Mouse (Mus musculus): ENCODE data around the gene Vamp2. TPM values are rescaled to one million over a fixed set of nuclear protein-coding genes. Genes with fewer than 3 reads are reported as not detected.
A peak's percentile ranks its signal among the peaks of the same experiment; 100 is the strongest.

Vamp2 gene
- 79.9 and 88.5 TPM in 2 replicates for polyA plus RNA-seq (2015; fragmentation: Nextera tagmentation; extraction: Ambion mirVana)

DNA sequence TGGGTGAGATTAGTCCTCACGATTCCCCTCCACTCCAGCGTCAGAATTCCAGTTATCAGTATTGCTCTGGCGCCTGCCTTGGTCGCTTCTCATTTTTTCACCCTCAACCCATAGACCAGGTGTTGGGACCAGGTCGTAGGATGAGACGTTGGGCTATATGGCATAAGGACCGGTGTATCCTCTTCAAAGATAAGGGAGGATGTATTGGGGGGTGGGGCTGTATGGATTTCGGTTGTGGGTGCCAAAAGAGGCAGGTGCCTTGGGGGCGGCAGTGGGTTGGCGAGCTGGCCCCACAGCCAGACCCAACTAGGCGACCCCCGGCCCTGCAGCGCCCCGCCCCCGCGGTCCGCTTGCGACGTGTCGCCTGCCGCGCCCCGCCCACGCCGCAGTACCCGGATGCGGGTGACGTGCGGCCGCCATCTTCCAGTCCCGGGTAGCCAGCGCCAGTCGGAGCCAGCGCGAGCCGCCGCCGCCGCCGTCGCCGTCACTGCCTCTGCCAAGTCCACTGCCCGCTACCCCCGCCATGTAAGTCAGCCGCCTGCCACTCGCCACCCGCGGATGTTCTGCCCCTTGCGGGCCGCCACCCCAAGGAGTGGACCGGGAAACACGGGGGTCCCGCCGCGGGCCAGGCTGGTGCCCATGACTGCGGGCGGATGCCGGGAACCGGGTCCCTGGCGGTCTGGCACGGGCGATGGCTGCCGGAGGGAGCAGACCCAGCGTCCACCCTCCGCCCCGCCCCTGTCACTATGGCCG is at the start of gene Vamp2:
Vamp2 (plus strand) TSS at position 388 of the 753 bp plus-strand sequence.
- H3K9me3 ChIP-seq (replicated peaks; ENCODE audit: control insufficient read depth, low read length) = no peaks in the 10 kb centered on the region
- peak within 1 kb of the TSS; percentile 95 for H3K27ac ChIP-seq (ENCODE audit: low read length)
- peak; percentile 80; the same call in 1 of the 2 replicates for ATAC-seq (ENCODE audit: insufficient read depth, low FRiP score)
- H3K4me3 ChIP-seq (replicated peaks; ENCODE audit: low read length) = peak within 1 kb of the TSS; percentile 73
- H3K4me2 ChIP-seq (ENCODE audit: low read depth, low read length) = peak within 1 kb of the TSS; percentile 87
- peaks cover 4% of the 10 kb centered on the region; the same call in 1 of the 2 replicates for H3K36me3 ChIP-seq (ENCODE audit: control insufficient read depth, insufficient read depth, low read length)
- peaks cover 30% of the 10 kb centered on the region for H3K4me1 ChIP-seq (ENCODE audit: control insufficient read depth, insufficient read depth, low read length)
- WGBS = under 1% methylated on average over 61 of the region's 67 CpGs
- peak within 1 kb of the TSS; percentile 97 for H3K9ac ChIP-seq (ENCODE audit: low read length)
- H3K27me3 ChIP-seq (ENCODE audit: control insufficient read depth, insufficient read depth, low read length) = no peaks in the 10 kb centered on the region

DNA sequence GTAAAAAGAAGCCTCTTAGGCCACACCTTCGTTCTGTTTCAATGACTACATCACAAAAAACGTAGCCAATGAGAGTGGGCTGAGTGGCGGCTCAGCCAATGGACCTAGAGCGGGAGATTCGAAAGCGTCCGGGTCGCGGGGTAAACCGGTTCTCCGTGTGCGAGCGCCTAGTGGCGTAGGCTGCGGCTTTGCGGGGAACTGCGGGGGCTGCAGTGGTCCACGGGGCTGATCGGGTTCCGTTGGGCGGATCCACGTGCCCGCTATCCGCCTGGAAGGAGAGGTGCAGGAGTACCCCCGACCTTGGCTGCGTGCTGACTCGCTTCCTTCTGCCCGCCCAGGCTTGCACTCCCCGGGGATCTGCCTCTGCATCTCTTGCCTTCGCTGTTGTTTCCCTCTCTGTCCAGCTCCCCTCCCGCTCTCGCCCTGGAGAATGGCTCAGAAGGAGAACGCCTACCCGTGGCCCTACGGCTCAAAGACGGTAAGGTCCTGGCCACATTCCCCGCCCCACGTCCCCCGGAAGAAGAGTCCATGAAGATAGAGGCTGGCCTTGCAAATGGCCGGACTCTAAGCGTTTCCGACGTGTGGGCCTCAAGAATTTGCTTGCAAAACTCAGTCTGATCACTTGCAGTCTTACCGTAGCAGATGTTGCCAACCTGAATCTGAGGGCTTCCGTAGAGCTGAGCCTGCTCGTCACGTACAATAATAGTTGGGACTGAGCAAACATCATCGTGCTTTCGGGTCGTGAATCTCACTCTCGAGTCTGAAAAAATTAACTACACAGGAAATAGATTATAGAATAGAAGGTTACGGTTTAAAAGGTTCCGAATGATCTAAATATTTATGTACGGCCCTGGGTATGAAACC is 42.5 kb upstream of the Vamp2 start, which contains the start of gene Aurkb:
Aurkb (plus strand) TSS at position 117 of the 864 bp plus-strand sequence.
- ATAC-seq (ENCODE audit: insufficient read depth, low FRiP score) = peak; percentile 75
- Histone ChIP-seq H3K27ac (ENCODE audit: low read length) (peak within 1 kb of the TSS; percentile 90), H3K36me3 (ENCODE audit: control insufficient read depth, insufficient read depth, low read length) (peaks cover 3% of the 10 kb centered on the region), H3K4me1 (ENCODE audit: control insufficient read depth, insufficient read depth, low read length) (peaks cover 12% of the 10 kb centered on the region), H3K9ac (ENCODE audit: low read length) (peak within 1 kb of the TSS; percentile 86), H3K4me3 (replicated peaks; ENCODE audit: low read length) (peak within 1 kb of the TSS; percentile 88), H3K4me2 (ENCODE audit: low read depth, low read length) (peak within 1 kb of the TSS; percentile 79), H3K9me3 (replicated peaks; ENCODE audit: control insufficient read depth, low read length) (no peaks in the 10 kb centered on the region), H3K27me3 (ENCODE audit: control insufficient read depth, insufficient read depth, low read length) (no peaks in the 10 kb centered on the region)
- WGBS = under 1% methylated on average over 54 of the region's 54 CpGs

DNA sequence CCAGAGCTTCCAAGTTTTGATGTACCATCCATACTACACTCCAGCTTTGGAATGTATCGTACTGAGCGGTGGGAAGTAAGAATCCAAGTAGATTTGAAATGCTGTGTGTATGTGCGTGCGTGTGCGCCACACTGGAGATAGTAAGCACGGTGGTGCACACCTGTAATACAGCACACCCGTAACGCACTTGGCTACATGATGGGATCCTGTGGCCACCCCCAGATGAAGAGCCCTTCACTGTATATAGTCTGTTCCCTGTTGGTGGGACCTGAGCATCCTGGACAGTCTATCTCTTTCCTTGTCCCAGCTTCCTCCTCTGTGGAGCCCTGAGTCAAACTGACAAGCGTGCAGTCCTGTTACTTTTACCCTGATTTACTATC is 41.9 kb upstream of the Vamp2 start:
- H3K9me3 ChIP-seq (replicated peaks; ENCODE audit: control insufficient read depth, low read length) = no peaks in the 10 kb centered on the region
- H3K4me3 ChIP-seq (replicated peaks; ENCODE audit: low read length) = peak overlapping the region; percentile 88
- peak overlapping the region; percentile 79 for H3K4me2 ChIP-seq (ENCODE audit: low read depth, low read length)
- WGBS = 4% methylated on average over 9 of the region's 9 CpGs
- peaks cover 12% of the 10 kb centered on the region for H3K4me1 ChIP-seq (ENCODE audit: control insufficient read depth, insufficient read depth, low read length)
- H3K9ac ChIP-seq (ENCODE audit: low read length) = peak overlapping the region; percentile 86
- peaks cover 6% of the 10 kb centered on the region for H3K36me3 ChIP-seq (ENCODE audit: control insufficient read depth, insufficient read depth, low read length)
- no peak for ATAC-seq (ENCODE audit: insufficient read depth, low FRiP score)
- H3K27ac ChIP-seq (ENCODE audit: low read length) = peak overlapping the region; percentile 90
- H3K27me3 ChIP-seq (ENCODE audit: control insufficient read depth, insufficient read depth, low read length) = no peaks in the 10 kb centered on the region

DNA sequence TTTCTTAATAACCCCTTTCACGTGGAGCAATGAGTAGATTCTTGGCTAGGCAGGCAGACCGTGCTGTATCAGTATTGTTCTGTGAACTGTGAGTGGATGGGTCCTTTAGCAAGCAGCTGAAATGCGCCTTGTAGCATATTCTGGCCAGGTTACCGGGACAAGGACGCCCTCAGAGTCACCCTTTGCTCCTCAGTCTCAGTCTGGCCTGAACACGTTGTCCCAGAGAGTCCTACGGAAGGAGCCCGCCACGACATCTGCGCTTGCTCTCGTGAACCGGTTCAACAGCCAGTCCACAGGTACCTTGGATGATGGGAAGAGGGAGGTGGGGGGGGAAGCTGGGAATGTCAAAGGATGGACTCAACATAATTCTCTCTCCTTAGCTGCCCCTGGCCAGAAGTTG is 40.7 kb upstream of the Vamp2 start:
- no peak for ATAC-seq (ENCODE audit: insufficient read depth, low FRiP score)
- Histone ChIP-seq H3K9ac (ENCODE audit: low read length) (no peak overlapping the region), H3K27ac (ENCODE audit: low read length) (no peak overlapping the region), H3K9me3 (replicated peaks; ENCODE audit: control insufficient read depth, low read length) (no peaks in the 10 kb centered on the region), H3K4me3 (replicated peaks; ENCODE audit: low read length) (peak overlapping the region; percentile 1; the same call in 1 of the 2 replicates), H3K4me1 (ENCODE audit: control insufficient read depth, insufficient read depth, low read length) (peaks cover 12% of the 10 kb centered on the region), H3K27me3 (ENCODE audit: control insufficient read depth, insufficient read depth, low read length) (no peaks in the 10 kb centered on the region), H3K36me3 (ENCODE audit: control insufficient read depth, insufficient read depth, low read length) (peaks cover 10% of the 10 kb centered on the region), H3K4me2 (ENCODE audit: low read depth, low read length) (peak overlapping the region; percentile 79; the same call in 1 of the 2 replicates)
- 84% methylated on average over 12 of the region's 12 CpGs for WGBS

DNA sequence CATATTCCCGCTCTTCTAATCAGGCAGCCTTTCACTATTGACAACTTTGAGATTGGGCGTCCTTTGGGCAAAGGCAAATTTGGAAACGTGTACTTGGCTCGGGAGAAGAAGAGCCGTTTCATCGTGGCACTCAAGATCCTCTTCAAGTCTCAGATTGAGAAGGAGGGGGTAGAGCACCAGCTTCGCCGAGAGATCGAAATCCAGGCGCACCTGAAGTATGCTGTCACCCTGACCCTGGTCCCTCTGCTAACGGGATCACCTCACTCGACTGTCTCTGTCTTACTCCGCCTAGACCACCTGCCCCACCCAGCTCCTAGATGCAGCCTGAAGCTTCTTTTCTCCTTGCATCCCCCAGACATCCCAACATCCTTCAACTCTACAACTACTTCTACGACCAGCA is 40.1 kb upstream of the Vamp2 start:
- H3K4me1 ChIP-seq (ENCODE audit: control insufficient read depth, insufficient read depth, low read length) = peaks cover 12% of the 10 kb centered on the region
- no peaks in the 10 kb centered on the region for H3K27me3 ChIP-seq (ENCODE audit: control insufficient read depth, insufficient read depth, low read length)
- H3K4me3 ChIP-seq (replicated peaks; ENCODE audit: low read length) = no peak overlapping the region
- H3K9ac ChIP-seq (ENCODE audit: low read length) = no peak overlapping the region; the same call in 1 of the 2 replicates
- peaks cover 10% of the 10 kb centered on the region for H3K36me3 ChIP-seq (ENCODE audit: control insufficient read depth, insufficient read depth, low read length)
- no peak overlapping the region for H3K27ac ChIP-seq (ENCODE audit: low read length)
- ATAC-seq (ENCODE audit: insufficient read depth, low FRiP score) = no peak
- H3K4me2 ChIP-seq (ENCODE audit: low read depth, low read length) = no peak overlapping the region
- 90% methylated on average over 14 of the region's 14 CpGs for WGBS
- no peaks in the 10 kb centered on the region for H3K9me3 ChIP-seq (replicated peaks; ENCODE audit: control insufficient read depth, low read length)

DNA sequence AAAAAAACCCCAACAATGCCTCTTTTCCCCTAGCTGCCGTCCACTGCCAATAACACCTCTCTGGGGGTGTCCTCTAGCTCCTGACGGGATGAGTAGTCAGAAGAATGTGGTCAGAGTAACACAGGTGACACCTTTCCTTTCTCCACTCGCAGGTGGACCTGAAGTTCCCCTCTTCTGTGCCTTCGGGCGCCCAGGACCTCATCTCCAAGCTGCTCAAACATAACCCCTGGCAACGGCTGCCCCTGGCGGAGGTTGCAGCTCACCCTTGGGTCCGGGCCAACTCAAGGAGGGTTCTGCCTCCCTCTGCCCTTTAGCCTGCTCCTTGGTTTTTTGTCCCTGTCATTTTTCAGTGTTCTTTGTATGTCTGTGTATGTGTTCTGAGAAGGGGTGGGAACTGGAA is 37.5 kb upstream of the Vamp2 start:
- WGBS = 88% methylated on average over 8 of the region's 8 CpGs
- Histone ChIP-seq H3K4me1 (ENCODE audit: control insufficient read depth, insufficient read depth, low read length) (peaks cover 12% of the 10 kb centered on the region), H3K4me3 (replicated peaks; ENCODE audit: low read length) (no peak overlapping the region), H3K36me3 (ENCODE audit: control insufficient read depth, insufficient read depth, low read length) (peaks cover 10% of the 10 kb centered on the region), H3K9ac (ENCODE audit: low read length) (no peak overlapping the region), H3K9me3 (replicated peaks; ENCODE audit: control insufficient read depth, low read length) (no peaks in the 10 kb centered on the region), H3K27ac (ENCODE audit: low read length) (no peak overlapping the region), H3K4me2 (ENCODE audit: low read depth, low read length) (no peak overlapping the region), H3K27me3 (ENCODE audit: control insufficient read depth, insufficient read depth, low read length) (no peaks in the 10 kb centered on the region)
- ATAC-seq (ENCODE audit: insufficient read depth, low FRiP score) = no peak

DNA sequence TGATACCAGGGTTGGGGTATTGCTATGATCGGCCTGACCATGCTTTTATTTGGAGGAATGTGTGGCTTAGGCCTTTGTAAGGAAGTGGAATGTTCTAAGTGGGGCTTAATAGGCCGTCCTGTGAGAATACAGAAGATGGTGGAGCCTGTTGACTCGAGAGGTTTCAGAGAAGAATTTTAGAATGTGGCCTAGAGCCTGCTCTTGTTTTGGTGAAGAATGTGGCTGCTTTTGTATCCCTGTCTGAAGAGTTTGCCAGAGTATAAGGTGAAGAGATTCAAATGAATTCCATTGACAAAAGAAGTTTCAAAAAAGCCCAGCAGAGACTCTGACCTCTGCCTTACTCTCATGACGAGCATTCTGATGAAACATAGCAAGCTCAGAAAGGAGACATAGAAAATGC is 36.5 kb upstream of the Vamp2 start:
- 83% methylated on average over 4 of the region's 4 CpGs for WGBS

DNA sequence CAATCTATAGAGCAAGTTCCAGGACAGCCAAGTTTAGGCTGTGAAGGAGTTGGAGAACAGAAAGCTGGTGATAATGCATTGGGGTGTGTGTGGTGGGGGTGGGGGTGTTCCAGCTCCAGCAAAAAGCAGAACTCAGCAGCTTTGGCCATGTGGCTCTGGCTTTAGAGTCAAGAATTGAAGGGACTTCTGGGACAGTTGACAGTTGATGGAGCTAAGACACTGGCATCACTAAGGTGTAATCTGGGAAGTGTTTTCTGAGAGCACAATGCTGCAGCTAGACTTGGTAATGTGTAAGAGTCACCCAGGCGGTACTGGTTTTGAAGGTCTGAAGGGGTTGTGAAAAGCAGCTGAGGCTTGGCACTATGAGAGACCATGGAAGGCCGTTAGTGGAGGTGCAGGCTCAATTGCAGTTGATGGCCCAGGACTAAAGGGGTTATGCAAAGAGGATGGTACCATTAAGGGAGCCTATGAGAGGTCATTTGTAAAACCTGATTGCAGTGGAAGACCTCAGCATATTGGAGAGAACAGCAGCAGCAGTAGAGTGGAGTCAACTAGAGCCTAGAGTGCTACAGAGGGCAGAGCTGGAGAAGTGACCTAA is 35.4 kb upstream of the Vamp2 start:
- peaks cover 10% of the 10 kb centered on the region for H3K36me3 ChIP-seq (ENCODE audit: control insufficient read depth, insufficient read depth, low read length)
- WGBS = 90% methylated on average over 2 of the region's 2 CpGs
- no peak for ATAC-seq (ENCODE audit: insufficient read depth, low FRiP score)

More for the DNA sequence above, 36.5 kb upstream of the Vamp2 start:
- Histone ChIP-seq H3K9ac (ENCODE audit: low read length) (no peak overlapping the region), H3K4me1 (ENCODE audit: control insufficient read depth, insufficient read depth, low read length) (peaks cover 9% of the 10 kb centered on the region), H3K4me3 (replicated peaks; ENCODE audit: low read length) (no peak overlapping the region), H3K36me3 (ENCODE audit: control insufficient read depth, insufficient read depth, low read length) (peaks cover 10% of the 10 kb centered on the region), H3K27me3 (ENCODE audit: control insufficient read depth, insufficient read depth, low read length) (no peaks in the 10 kb centered on the region), H3K27ac (ENCODE audit: low read length) (no peak overlapping the region), H3K4me2 (ENCODE audit: low read depth, low read length) (no peak overlapping the region), H3K9me3 (replicated peaks; ENCODE audit: control insufficient read depth, low read length) (no peaks in the 10 kb centered on the region)
- no peak for ATAC-seq (ENCODE audit: insufficient read depth, low FRiP score)

More for the DNA sequence above, 35.4 kb upstream of the Vamp2 start:
- Histone ChIP-seq H3K27ac (ENCODE audit: low read length) (no peak overlapping the region), H3K4me3 (replicated peaks; ENCODE audit: low read length) (no peak overlapping the region), H3K9me3 (replicated peaks; ENCODE audit: control insufficient read depth, low read length) (no peaks in the 10 kb centered on the region), H3K27me3 (ENCODE audit: control insufficient read depth, insufficient read depth, low read length) (no peaks in the 10 kb centered on the region), H3K4me1 (ENCODE audit: control insufficient read depth, insufficient read depth, low read length) (peaks cover 5% of the 10 kb centered on the region; the same call in 1 of the 2 replicates), H3K4me2 (ENCODE audit: low read depth, low read length) (no peak overlapping the region), H3K9ac (ENCODE audit: low read length) (no peak overlapping the region)

Data from stomach, embryonic 16.5 days (tissue).